Mouse (Mus musculus) gastrocnemius, adult 8-10 months (tissue): ENCODE measurements around the gene Tmem170b. TPM values are rescaled to one million over a fixed set of nuclear protein-coding genes. Genes with fewer than 3 reads are reported as not detected.
A peak's percentile ranks its signal among the peaks of the same experiment; 100 is the strongest.

Experiments
- DNase-seq, 2 experiments: peaks; one replicate each; pipeline ENCODE4 v3.0.0; 2022; ENCODE audit warnings: low spot score in 2 of 2
- total RNA-seq, 4 experiments: library from RNA; stranded (reverse); gene quantifications; 2 replicates each; pipeline ENCODE4 v1.2.4; 2022

The Tmem170b gene
- total RNA-seq, 4 experiments from 2014 or later = 32.3 to 40.8 (median 32.4) TPM

- DNase-seq = no peak
Observed at GRCm38 (mm10) chr13:41614539-41614938, 8.8 kb downstream of the Tmem170b start.

GRCm38 (mm10) chr13:41614982-41615381 is 9.3 kb downstream of the Tmem170b start:
- DNase-seq = no peak

- no peak for DNase-seq
Observed at GRCm38 (mm10) chr13:41619470-41619869, 13.8 kb downstream of the Tmem170b start.

- DNase-seq = no peak
Observed at GRCm38 (mm10) chr13:41620132-41620531, 14.4 kb downstream of the Tmem170b start.

- no peak for DNase-seq
Observed at GRCm38 (mm10) chr13:41624123-41624522, 18.4 kb downstream of the Tmem170b start.

GRCm38 (mm10) chr13:41625248-41625647 is 19.5 kb downstream of the Tmem170b start:
- no peak for DNase-seq

- DNase-seq = no peak
Observed at GRCm38 (mm10) chr13:41627277-41627916, 21.7 kb downstream of the Tmem170b start.

GRCm38 (mm10) chr13:41634401-41634818 is 28.7 kb downstream of the Tmem170b start:
- DNase-seq = peak; percentile 34 to 47

GRCm38 (mm10) chr13:41638083-41638482 is 32.4 kb downstream of the Tmem170b start:
- no peak for DNase-seq

- DNase-seq = peak; percentile 14 to 21
Observed at GRCm38 (mm10) chr13:41642851-41643250, 37.1 kb downstream of the Tmem170b start.

GRCm38 (mm10) chr13:41643798-41644197 is 38.1 kb downstream of the Tmem170b start:
- no peak for DNase-seq

- DNase-seq = no peak
Observed at GRCm38 (mm10) chr13:41644591-41645482, 39.1 kb downstream of the Tmem170b start.

GRCm38 (mm10) chr13:41645483-41645859 is 39.8 kb downstream of the Tmem170b start:
- no peak for DNase-seq

- no peak for DNase-seq
Observed at GRCm38 (mm10) chr13:41647976-41648375, 42.3 kb downstream of the Tmem170b start.

- DNase-seq = no peak
Observed at GRCm38 (mm10) chr13:41650665-41651064, 45.0 kb downstream of the Tmem170b start.

- DNase-seq = no peak
Observed at GRCm38 (mm10) chr13:41653791-41654190, 48.1 kb downstream of the Tmem170b start.

- DNase-seq = no peak
Observed at GRCm38 (mm10) chr13:41655576-41656090, 49.9 kb downstream of the Tmem170b start.

- DNase-seq = no peak
Observed at GRCm38 (mm10) chr13:41660052-41660793, 54.5 kb downstream of the Tmem170b start.

GRCm38 (mm10) chr13:41661116-41661515 is 55.4 kb downstream of the Tmem170b start:
- DNase-seq = no peak

GRCm38 (mm10) chr13:41662401-41663070 is 56.8 kb downstream of the Tmem170b start:
- peak; percentile 35 for DNase-seq
